In genomic region chr3:127446173-127446572, GRCm38 (mm10) we compare ENCODE assay signal across 8 mouse cellular contexts. TPM values are rescaled to one million over a fixed set of nuclear protein-coding genes. Genes with fewer than 3 reads are reported as not detected.
DNase-seq lines count a peak whose midpoint lies in the region; ATAC-seq and TF ChIP-seq lines count a peak whose summit lies in the region.

No protein-coding gene starts in this region.

- peak; percentile 72 for TF ChIP-seq CTCF in stomach, postnatal 0 days (IDR thresholded peaks at IDR 0.05; ENCODE audit: low read depth)

- TF ChIP-seq EP300 in stomach, postnatal 0 days (optimal IDR thresholded peaks at IDR 0.05) = no peak

- H3K36me3 ChIP-seq in limb, embryonic 12.5 days = no peaks in the 10 kb centered on the region
- H3K36me3 ChIP-seq in midbrain, embryonic 16.5 days (ENCODE audit: control insufficient read depth, insufficient read depth, low read length) = no peaks in the 10 kb centered on the region
- H3K36me3 ChIP-seq in stomach, postnatal 0 days (ENCODE audit: control insufficient read depth, insufficient read depth, low read length) = no peaks in the 10 kb centered on the region

- H3K9ac ChIP-seq in limb, embryonic 12.5 days (replicated peaks) = no peak overlapping the region
- H3K9ac ChIP-seq in midbrain, embryonic 16.5 days (ENCODE audit: low read depth, low read length) = no peak overlapping the region
- H3K9ac ChIP-seq in stomach, postnatal 0 days (ENCODE audit: low read length) = no peak overlapping the region

- H3K27me3 ChIP-seq in limb, embryonic 12.5 days = no peaks in the 10 kb centered on the region
- no peaks in the 10 kb centered on the region for H3K27me3 ChIP-seq in midbrain, embryonic 16.5 days (ENCODE audit: control insufficient read depth, insufficient read depth, low read depth, low read length)
- no peaks in the 10 kb centered on the region for H3K27me3 ChIP-seq in stomach, postnatal 0 days (ENCODE audit: control insufficient read depth, insufficient read depth, low read length)

- H3K27ac ChIP-seq in limb, embryonic 12.5 days = no peak overlapping the region
- H3K27ac ChIP-seq in midbrain, embryonic 16.5 days (ENCODE audit: low read length) = no peak overlapping the region
- H3K27ac ChIP-seq in stomach, postnatal 0 days (replicated peaks) = no peak overlapping the region

- 0 out of 2 replicates have a peak, but pooled peaks have one; percentile 52 for ATAC-seq in limb, embryonic 12.5 days (ENCODE audit: insufficient number of reproducible peaks, insufficient read depth, low FRiP score, low TSS enrichment, low read depth)
- 0 out of 2 replicates have a peak, but pooled peaks have one; percentile 58 for ATAC-seq in midbrain, embryonic 16.5 days
- no peak for ATAC-seq in stomach, postnatal 0 days (ENCODE audit: low FRiP score, low TSS enrichment)

- H3K4me3 ChIP-seq in limb, embryonic 12.5 days (replicated peaks) = no peak overlapping the region
- no peak overlapping the region for H3K4me3 ChIP-seq in midbrain, embryonic 16.5 days (ENCODE audit: low read depth, low read length)
- no peak overlapping the region for H3K4me3 ChIP-seq in stomach, postnatal 0 days (ENCODE audit: low read depth, low read length)

- H3K9me3 ChIP-seq in limb, embryonic 12.5 days = no peaks in the 10 kb centered on the region
- H3K9me3 ChIP-seq in midbrain, embryonic 16.5 days (replicated peaks; ENCODE audit: control insufficient read depth, low read length, poor library complexity, severe bottlenecking) = no peaks in the 10 kb centered on the region
- H3K9me3 ChIP-seq in stomach, postnatal 0 days (ENCODE audit: control insufficient read depth, low read length) = no peaks in the 10 kb centered on the region

- H3K4me1 ChIP-seq in limb, embryonic 12.5 days (replicated peaks) = no peaks in the 10 kb centered on the region
- H3K4me1 ChIP-seq in midbrain, embryonic 16.5 days (ENCODE audit: control insufficient read depth, insufficient read depth, low read length) = no peaks in the 10 kb centered on the region
- H3K4me1 ChIP-seq in stomach, postnatal 0 days (replicated peaks; ENCODE audit: control insufficient read depth, insufficient read depth) = no peaks in the 10 kb centered on the region

- 31% methylated on average over 5 of the region's 5 CpGs for WGBS in limb, embryonic 12.5 days
- whole genome bisulfite sequencing in midbrain, embryonic 16.5 days = 55% methylated on average over 5 of the region's 5 CpGs
- WGBS in stomach, postnatal 0 days = 42% methylated on average over 5 of the region's 5 CpGs

- peak; percentile 14 to 62 for DNase-seq in spleen, postnatal 10 days (ENCODE audit: low spot score in 2 of 2)
- no peak for DNase-seq in spleen, adult 12 weeks (ENCODE audit: low spot score)
- peak; percentile 43 for DNase-seq in cerebellum, adult 9-10 months
- peak; percentile 35 to 61 for DNase-seq in frontal cortex, postnatal 14 days (ENCODE audit: low spot score in 2 of 2)
- peak; percentile 57 for DNase-seq in hindlimb bud, embryonic 11.5 days (ENCODE audit: extremely low spot score, low read depth, low spot score)
- DNase-seq in stomach, postnatal 0 days (ENCODE audit: low spot score) = peak; percentile 63

- H3K4me2 ChIP-seq in limb, embryonic 12.5 days = no peak overlapping the region
- H3K4me2 ChIP-seq in midbrain, embryonic 16.5 days (ENCODE audit: low read length) = no peak overlapping the region
- no peak overlapping the region for H3K4me2 ChIP-seq in stomach, postnatal 0 days (replicated peaks; ENCODE audit: low read depth)

RNA-seq across cellular contexts. Expression of gene Ank2, which starts 53.0 kb away (rescaled TPM):
- 26.1 and 27.6 TPM in 2 replicates for polyA plus RNA-seq in limb, embryonic 12.5 days (2016; fragmentation: Nextera tagmentation; extraction: Ambion mirVana)
- polyA plus RNA-seq in midbrain, embryonic 16.5 days (2015; fragmentation: Nextera tagmentation; extraction: Ambion mirVana) = 189 and 211 TPM in 2 replicates
- 12.3 and 13.0 TPM in 2 replicates for polyA plus RNA-seq in stomach, postnatal 0 days (2015; fragmentation: Nextera tagmentation; extraction: Ambion mirVana)
